Mouse (Mus musculus): Measurements from ENCODE around the gene Tmsb4x.

Gene Tmsb4x

GRCm38 (mm10) chrX:167208978-167209754 is at the start of gene Tmsb4x:
TSS of gene Tmsb4x (minus strand) at chrX:167209315.
- peak; percentile 64 for DNase-seq (ENCODE audit: low spot score)

- no peak for DNase-seq (ENCODE audit: low spot score)
These were observed 32.6 kb upstream of the Tmsb4x start for GRCm38 (mm10) chrX:167241736-167242135.

- DNase-seq (ENCODE audit: low spot score): no peak
These were observed 30.3 kb upstream of the Tmsb4x start for GRCm38 (mm10) chrX:167239293-167239921.

- DNase-seq (ENCODE audit: low spot score): peak; percentile 63
These were observed 24.1 kb upstream of the Tmsb4x start for GRCm38 (mm10) chrX:167233104-167233687.

- DNase-seq (ENCODE audit: low spot score): no peak
These were observed 22.0 kb upstream of the Tmsb4x start for GRCm38 (mm10) chrX:167231150-167231549.

- DNase-seq (ENCODE audit: low spot score): no peak
These were observed 20.7 kb upstream of the Tmsb4x start for GRCm38 (mm10) chrX:167229819-167230218.

- DNase-seq (ENCODE audit: low spot score): no peak
These were observed 20.1 kb upstream of the Tmsb4x start for GRCm38 (mm10) chrX:167229206-167229605.

- DNase-seq (ENCODE audit: low spot score): no peak
These were observed 18.6 kb upstream of the Tmsb4x start for GRCm38 (mm10) chrX:167227756-167228155.

- no peak for DNase-seq (ENCODE audit: low spot score)
These were observed 18.0 kb upstream of the Tmsb4x start for GRCm38 (mm10) chrX:167227138-167227537.

GRCm38 (mm10) chrX:167226570-167226969 is 17.5 kb upstream of the Tmsb4x start:
- DNase-seq (ENCODE audit: low spot score): no peak

- no peak for DNase-seq (ENCODE audit: low spot score)
These were observed 3.6 kb upstream of the Tmsb4x start for GRCm38 (mm10) chrX:167212707-167213106.

GRCm38 (mm10) chrX:167211871-167212555 is 2.9 kb upstream of the Tmsb4x start:
- no peak for DNase-seq (ENCODE audit: low spot score)

GRCm38 (mm10) chrX:167210319-167210728 is 1.2 kb upstream of the Tmsb4x start:
- DNase-seq (ENCODE audit: low spot score): no peak

GRCm38 (mm10) chrX:167209828-167210227 is 713 bp upstream of the Tmsb4x start:
- no peak for DNase-seq (ENCODE audit: low spot score)

GRCm38 (mm10) chrX:167208506-167208820 is 652 bp downstream of the Tmsb4x start:
- DNase-seq (ENCODE audit: low spot score): no peak

GRCm38 (mm10) chrX:167207741-167208505 is 1.2 kb downstream of the Tmsb4x start:
- DNase-seq (ENCODE audit: low spot score): no peak

GRCm38 (mm10) chrX:167205813-167206520 is 3.1 kb downstream of the Tmsb4x start:
- no peak for DNase-seq (ENCODE audit: low spot score)

- DNase-seq (ENCODE audit: low spot score): no peak
These were observed 7.8 kb downstream of the Tmsb4x start for GRCm38 (mm10) chrX:167201365-167201764.

- no peak for DNase-seq (ENCODE audit: low spot score)
These were observed 13.9 kb downstream of the Tmsb4x start for GRCm38 (mm10) chrX:167195228-167195649.

- DNase-seq (ENCODE audit: low spot score): no peak
These were observed 22.8 kb downstream of the Tmsb4x start for GRCm38 (mm10) chrX:167186306-167186705.

- DNase-seq (ENCODE audit: low spot score): no peak
These were observed 25.6 kb downstream of the Tmsb4x start for GRCm38 (mm10) chrX:167183535-167183934.
